Mouse (Mus musculus): ENCODE results near the gene Tmem87b. TPM values are rescaled to one million over a fixed set of nuclear protein-coding genes. Genes with fewer than 3 reads are reported as not detected.

Gene Tmem87b
- polyA plus RNA-seq (2015; fragmentation: Nextera tagmentation; extraction: Ambion mirVana), result 25.3 and 28.5 TPM in 2 replicates

- Histone ChIP-seq H3K27me3 (ENCODE audit: control insufficient read depth, insufficient read depth, low read length) (no peaks in the 10 kb centered on the region), H3K36me3 (ENCODE audit: control insufficient read depth, insufficient read depth) (no peaks in the 10 kb centered on the region), H3K9me3 (replicated peaks; ENCODE audit: control insufficient read depth, low read length) (no peaks in the 10 kb centered on the region), H3K27ac (ENCODE audit: low read length) (peak within 1 kb of the TSS; percentile 92), H3K4me2 (ENCODE audit: low read depth, low read length) (peak within 1 kb of the TSS; percentile 73), H3K4me1 (ENCODE audit: control insufficient read depth, insufficient read depth, low read length) (peaks cover 18% of the 10 kb centered on the region), H3K9ac (ENCODE audit: low read length) (peak within 1 kb of the TSS; percentile 86), H3K4me3 (ENCODE audit: low read length) (peak within 1 kb of the TSS; percentile 83)
- peak; percentile 90 for ATAC-seq (replicated peaks; ENCODE audit: extremely low read depth, insufficient read depth, low FRiP score)
- WGBS, result under 1% methylated on average over 59 of the region's 59 CpGs
Measured at GRCm38 (mm10) chr2:128817786-128818681, at the start of gene Tmem87b. Gene Tmem87b, plus strand, starts transcription at chr2:128818118.

GRCm38 (mm10) chr2:128768545-128769247 lies 49.2 kb upstream of the Tmem87b start:
- Histone ChIP-seq H3K4me2 (ENCODE audit: low read depth, low read length) (no peak overlapping the region), H3K9ac (ENCODE audit: low read length) (no peak overlapping the region), H3K27me3 (ENCODE audit: control insufficient read depth, insufficient read depth, low read length) (no peaks in the 10 kb centered on the region), H3K4me1 (ENCODE audit: control insufficient read depth, insufficient read depth, low read length) (no peaks in the 10 kb centered on the region), H3K36me3 (ENCODE audit: control insufficient read depth, insufficient read depth) (peaks cover 2% of the 10 kb centered on the region; the same call in 1 of the 2 replicates), H3K9me3 (replicated peaks; ENCODE audit: control insufficient read depth, low read length) (no peaks in the 10 kb centered on the region), H3K27ac (ENCODE audit: low read length) (no peak overlapping the region), H3K4me3 (ENCODE audit: low read length) (no peak overlapping the region)
- WGBS, result 83% methylated on average over 4 of the region's 4 CpGs
- no peak for ATAC-seq (replicated peaks; ENCODE audit: extremely low read depth, insufficient read depth, low FRiP score)

- no peaks in the 10 kb centered on the region for H3K4me1 ChIP-seq (ENCODE audit: control insufficient read depth, insufficient read depth, low read length)
- no peak overlapping the region for H3K4me3 ChIP-seq (ENCODE audit: low read length)
- 88% methylated on average over 6 of the region's 6 CpGs for WGBS
- no peak overlapping the region for H3K4me2 ChIP-seq (ENCODE audit: low read depth, low read length)
- H3K9ac ChIP-seq (ENCODE audit: low read length), result no peak overlapping the region
- no peak overlapping the region for H3K27ac ChIP-seq (ENCODE audit: low read length)
- H3K9me3 ChIP-seq (replicated peaks; ENCODE audit: control insufficient read depth, low read length), result no peaks in the 10 kb centered on the region
- no peaks in the 10 kb centered on the region for H3K27me3 ChIP-seq (ENCODE audit: control insufficient read depth, insufficient read depth, low read length)
- H3K36me3 ChIP-seq (ENCODE audit: control insufficient read depth, insufficient read depth), result peaks cover 2% of the 10 kb centered on the region; the same call in 1 of the 2 replicates
- ATAC-seq (replicated peaks; ENCODE audit: extremely low read depth, insufficient read depth, low FRiP score), result no peak
Measured at GRCm38 (mm10) chr2:128770557-128770956, 47.4 kb upstream of the Tmem87b start.

GRCm38 (mm10) chr2:128771048-128771447 lies 46.9 kb upstream of the Tmem87b start:
- peaks cover 2% of the 10 kb centered on the region; the same call in 1 of the 2 replicates for H3K36me3 ChIP-seq (ENCODE audit: control insufficient read depth, insufficient read depth)
- no peak overlapping the region for H3K4me3 ChIP-seq (ENCODE audit: low read length)
- ATAC-seq (replicated peaks; ENCODE audit: extremely low read depth, insufficient read depth, low FRiP score), result no peak
- no peak overlapping the region for H3K27ac ChIP-seq (ENCODE audit: low read length)
- WGBS, result 82% methylated on average over 4 of the region's 4 CpGs
- no peaks in the 10 kb centered on the region for H3K4me1 ChIP-seq (ENCODE audit: control insufficient read depth, insufficient read depth, low read length)
- no peak overlapping the region for H3K4me2 ChIP-seq (ENCODE audit: low read depth, low read length)
- H3K9me3 ChIP-seq (replicated peaks; ENCODE audit: control insufficient read depth, low read length), result no peaks in the 10 kb centered on the region
- H3K27me3 ChIP-seq (ENCODE audit: control insufficient read depth, insufficient read depth, low read length), result no peaks in the 10 kb centered on the region
- no peak overlapping the region for H3K9ac ChIP-seq (ENCODE audit: low read length)

- peaks cover 2% of the 10 kb centered on the region; the same call in 1 of the 2 replicates for H3K36me3 ChIP-seq (ENCODE audit: control insufficient read depth, insufficient read depth)
- 91% methylated on average over 7 of the region's 7 CpGs for WGBS
- H3K4me1 ChIP-seq (ENCODE audit: control insufficient read depth, insufficient read depth, low read length), result no peaks in the 10 kb centered on the region
- no peak for ATAC-seq (replicated peaks; ENCODE audit: extremely low read depth, insufficient read depth, low FRiP score)
- no peak overlapping the region for H3K4me2 ChIP-seq (ENCODE audit: low read depth, low read length)
- no peak overlapping the region for H3K27ac ChIP-seq (ENCODE audit: low read length)
- H3K4me3 ChIP-seq (ENCODE audit: low read length), result no peak overlapping the region
- H3K9ac ChIP-seq (ENCODE audit: low read length), result no peak overlapping the region
- H3K27me3 ChIP-seq (ENCODE audit: control insufficient read depth, insufficient read depth, low read length), result no peaks in the 10 kb centered on the region
- H3K9me3 ChIP-seq (replicated peaks; ENCODE audit: control insufficient read depth, low read length), result no peaks in the 10 kb centered on the region
Measured at GRCm38 (mm10) chr2:128771750-128772338, 46.1 kb upstream of the Tmem87b start.

GRCm38 (mm10) chr2:128782231-128782630 lies 35.7 kb upstream of the Tmem87b start:
- no peak overlapping the region for H3K9ac ChIP-seq (ENCODE audit: low read length)
- no peaks in the 10 kb centered on the region for H3K4me1 ChIP-seq (ENCODE audit: control insufficient read depth, insufficient read depth, low read length)
- no peak overlapping the region for H3K4me2 ChIP-seq (ENCODE audit: low read depth, low read length)
- ATAC-seq (replicated peaks; ENCODE audit: extremely low read depth, insufficient read depth, low FRiP score), result no peak
- no peak overlapping the region for H3K27ac ChIP-seq (ENCODE audit: low read length)
- H3K27me3 ChIP-seq (ENCODE audit: control insufficient read depth, insufficient read depth, low read length), result no peaks in the 10 kb centered on the region
- H3K9me3 ChIP-seq (replicated peaks; ENCODE audit: control insufficient read depth, low read length), result no peaks in the 10 kb centered on the region
- no peak overlapping the region for H3K4me3 ChIP-seq (ENCODE audit: low read length)
- H3K36me3 ChIP-seq (ENCODE audit: control insufficient read depth, insufficient read depth), result no peaks in the 10 kb centered on the region
- 83% methylated on average over 5 of the region's 5 CpGs for WGBS

- ATAC-seq (replicated peaks; ENCODE audit: extremely low read depth, insufficient read depth, low FRiP score), result no peak
- no peak overlapping the region for H3K4me2 ChIP-seq (ENCODE audit: low read depth, low read length)
- H3K27me3 ChIP-seq (ENCODE audit: control insufficient read depth, insufficient read depth, low read length), result no peaks in the 10 kb centered on the region
- no peaks in the 10 kb centered on the region for H3K4me1 ChIP-seq (ENCODE audit: control insufficient read depth, insufficient read depth, low read length)
- WGBS, result 85% methylated on average over 10 of the region's 10 CpGs
- H3K9ac ChIP-seq (ENCODE audit: low read length), result no peak overlapping the region
- no peaks in the 10 kb centered on the region for H3K36me3 ChIP-seq (ENCODE audit: control insufficient read depth, insufficient read depth)
- H3K4me3 ChIP-seq (ENCODE audit: low read length), result no peak overlapping the region
- H3K27ac ChIP-seq (ENCODE audit: low read length), result no peak overlapping the region
- no peaks in the 10 kb centered on the region for H3K9me3 ChIP-seq (replicated peaks; ENCODE audit: control insufficient read depth, low read length)
Measured at GRCm38 (mm10) chr2:128783660-128784345, 34.1 kb upstream of the Tmem87b start.

GRCm38 (mm10) chr2:128784814-128785213 lies 33.1 kb upstream of the Tmem87b start:
- H3K4me3 ChIP-seq (ENCODE audit: low read length), result no peak overlapping the region
- H3K9me3 ChIP-seq (replicated peaks; ENCODE audit: control insufficient read depth, low read length), result no peaks in the 10 kb centered on the region
- 92% methylated on average over 7 of the region's 7 CpGs for WGBS
- H3K27ac ChIP-seq (ENCODE audit: low read length), result no peak overlapping the region
- no peaks in the 10 kb centered on the region for H3K36me3 ChIP-seq (ENCODE audit: control insufficient read depth, insufficient read depth)
- H3K27me3 ChIP-seq (ENCODE audit: control insufficient read depth, insufficient read depth, low read length), result no peaks in the 10 kb centered on the region
- no peak for ATAC-seq (replicated peaks; ENCODE audit: extremely low read depth, insufficient read depth, low FRiP score)
- H3K4me2 ChIP-seq (ENCODE audit: low read depth, low read length), result no peak overlapping the region
- H3K4me1 ChIP-seq (ENCODE audit: control insufficient read depth, insufficient read depth, low read length), result no peaks in the 10 kb centered on the region
- H3K9ac ChIP-seq (ENCODE audit: low read length), result no peak overlapping the region
